Mouse (Mus musculus): ENCODE measurements at regions not wholly inside any gene's neighbourhood (a gene's known extent, or its start where the extent isn't known, plus 50 kb on each side); places are given as distances from the start of the nearest gene placed in this dataset.

DNA sequence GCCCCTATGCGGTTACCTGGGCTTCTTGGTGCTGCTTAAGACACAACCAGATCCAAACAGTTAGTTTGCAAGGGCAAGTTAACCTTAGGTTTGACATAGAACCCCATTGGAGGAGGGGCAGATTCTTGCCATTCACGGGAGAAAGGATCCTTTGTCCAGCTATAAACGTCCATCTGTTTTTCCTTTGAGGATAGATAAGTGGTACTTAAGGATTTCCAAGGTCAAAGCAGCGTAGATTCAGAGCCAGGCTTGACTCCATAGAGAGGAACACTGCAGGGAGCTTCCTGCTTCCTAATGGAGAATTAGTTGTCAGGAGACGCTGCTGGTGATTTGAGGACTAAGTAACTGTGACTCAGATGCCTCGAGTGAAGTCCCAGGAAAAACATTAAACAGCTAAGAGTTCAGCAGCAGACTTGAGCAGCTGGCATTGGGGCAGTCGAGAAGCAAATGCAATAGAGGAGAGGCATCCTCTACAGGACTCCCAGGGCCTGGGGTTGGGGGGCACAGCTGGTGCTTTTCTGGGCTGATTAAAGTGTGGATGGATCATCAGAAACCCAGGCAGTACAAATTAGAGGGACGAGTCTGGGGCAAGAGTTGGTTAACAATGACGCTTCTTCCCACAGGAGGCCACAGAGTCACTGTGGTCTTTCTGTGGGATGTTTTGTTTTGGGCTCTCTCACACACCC lies 322.8 kb downstream of the Med10 start:
- DNase-seq (ENCODE audit: low spot score in 2 of 2): no peak

DNA sequence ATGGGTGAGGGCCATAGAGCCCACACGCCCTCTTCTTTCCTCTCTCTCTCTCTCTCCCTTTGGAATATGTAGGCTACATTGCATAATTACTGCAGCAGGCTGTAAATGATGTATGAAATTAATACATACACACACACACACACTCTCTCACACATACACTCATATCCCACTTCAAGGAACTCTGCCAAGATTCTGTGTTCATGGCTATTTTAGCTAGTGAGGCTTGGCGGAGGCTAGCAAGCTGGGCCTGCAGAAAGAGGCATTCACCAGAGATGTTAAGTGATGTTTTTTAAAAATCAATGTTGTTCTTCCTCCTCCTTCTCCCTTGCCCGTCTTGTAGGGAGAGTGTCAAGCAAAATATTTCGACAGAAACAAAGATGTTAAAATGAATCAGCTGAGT lies 325.1 kb downstream of the Med10 start:
- peak in 1 of 2 experiments; percentile 30 for DNase-seq (ENCODE audit: low spot score in 2 of 2)

GRCm38 (mm10) chr13:70134544-70134943 lies 332.3 kb downstream of the Med10 start:
- DNase-seq (ENCODE audit: low spot score in 2 of 2): no peak

DNA sequence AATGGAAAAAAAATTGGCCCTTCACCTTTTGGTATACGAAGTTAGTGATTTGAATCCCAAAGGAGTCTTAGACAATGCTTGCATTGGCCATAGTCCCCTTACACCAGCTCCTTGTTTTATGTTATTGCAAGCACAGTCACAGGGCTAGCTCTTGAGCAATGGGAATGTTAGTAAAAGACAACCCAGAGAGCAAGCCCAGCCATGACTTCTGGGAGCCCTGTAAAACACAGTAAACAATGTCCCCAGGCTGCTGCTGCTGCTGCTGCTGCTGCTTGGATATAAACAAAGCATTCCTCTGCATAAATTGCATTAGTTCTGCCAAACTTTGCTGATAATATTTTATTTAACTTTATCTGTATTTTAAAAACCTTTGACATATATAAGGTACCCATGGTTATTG lies 334.0 kb downstream of the Med10 start:
- DNase-seq (ENCODE audit: low spot score in 2 of 2): no peak

DNA sequence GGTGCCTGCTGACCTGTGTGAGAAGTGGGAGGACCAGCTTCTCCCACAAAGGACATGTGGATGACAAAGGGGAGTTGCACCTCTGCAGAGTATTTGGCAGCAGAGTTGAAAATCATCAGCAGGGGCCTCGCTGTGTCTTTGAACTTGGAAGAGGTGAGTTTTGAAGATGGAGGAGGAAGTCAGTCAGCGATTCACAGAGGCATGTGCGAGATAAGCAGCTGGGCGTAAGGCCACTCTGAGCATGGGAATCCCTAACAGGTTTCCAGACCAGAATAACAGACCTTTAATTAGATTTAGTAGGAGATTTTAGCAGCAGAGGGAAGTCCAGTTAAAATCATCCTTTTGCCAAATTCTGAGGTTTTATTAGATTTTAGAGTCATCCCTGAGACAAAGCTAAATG lies 342.3 kb downstream of the Med10 start:
- no peak for DNase-seq (ENCODE audit: low spot score in 2 of 2)

DNA sequence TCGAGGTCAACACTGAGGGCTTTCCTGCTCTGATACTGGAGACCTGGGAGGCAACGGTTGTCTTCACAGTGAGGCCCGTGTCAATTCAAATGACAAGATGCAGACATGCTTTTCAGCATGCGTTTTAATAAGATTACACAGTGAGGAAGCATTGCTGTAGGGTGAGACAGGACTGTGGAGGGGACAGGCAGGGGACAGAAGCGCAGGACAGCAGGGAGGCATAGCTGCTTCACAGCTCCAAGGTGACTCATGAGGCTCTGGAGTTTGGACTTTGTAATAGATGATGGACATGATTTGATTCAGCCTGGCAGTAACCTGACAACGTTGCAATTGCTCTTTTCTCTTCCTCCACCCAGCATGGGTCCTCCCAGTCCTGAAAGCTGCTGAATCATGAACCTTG lies 343.3 kb downstream of the Med10 start:
- DNase-seq (ENCODE audit: low spot score in 2 of 2): no peak

DNA sequence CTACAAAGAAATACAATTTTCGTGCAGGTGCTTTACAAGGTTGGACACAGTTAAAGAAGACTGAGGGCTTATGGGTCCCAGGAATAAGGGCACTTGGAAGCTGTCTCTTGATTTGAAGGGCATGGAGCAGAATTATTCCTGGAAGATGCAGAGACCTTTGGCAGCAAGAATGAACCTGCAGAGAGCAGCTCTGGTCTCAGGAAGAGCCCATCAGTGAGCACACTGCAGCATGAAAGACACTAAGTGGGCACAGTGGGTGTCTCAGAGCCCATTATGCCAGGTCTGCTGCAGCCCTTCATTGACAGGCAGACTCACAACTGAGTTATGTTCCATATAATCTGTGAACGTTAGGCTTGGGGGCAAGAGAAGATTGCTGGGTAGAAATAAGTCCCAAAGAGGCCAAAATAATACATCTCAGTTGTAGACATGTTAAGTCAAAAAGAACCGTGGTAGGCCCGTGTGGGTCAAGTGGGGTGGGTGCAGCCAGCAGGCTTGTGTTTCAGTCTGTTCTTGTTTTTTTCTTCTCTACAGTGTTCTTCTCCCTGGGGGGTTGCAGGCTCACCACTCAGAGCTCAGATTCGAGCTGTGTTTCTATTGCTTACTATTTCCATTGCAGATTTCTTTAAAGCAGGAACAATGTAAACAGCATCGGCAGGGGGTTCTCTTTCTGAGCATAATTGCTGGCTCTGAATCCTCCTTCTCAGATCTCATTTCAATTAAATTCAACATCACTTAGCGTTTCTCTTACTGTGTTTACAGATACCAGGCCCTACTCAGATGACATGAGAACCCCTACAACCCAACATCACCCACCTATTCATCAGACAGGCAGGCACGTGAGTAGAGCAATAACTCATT lies 347.1 kb downstream of the Med10 start:
- no peak for DNase-seq (ENCODE audit: low spot score in 2 of 2)

DNA sequence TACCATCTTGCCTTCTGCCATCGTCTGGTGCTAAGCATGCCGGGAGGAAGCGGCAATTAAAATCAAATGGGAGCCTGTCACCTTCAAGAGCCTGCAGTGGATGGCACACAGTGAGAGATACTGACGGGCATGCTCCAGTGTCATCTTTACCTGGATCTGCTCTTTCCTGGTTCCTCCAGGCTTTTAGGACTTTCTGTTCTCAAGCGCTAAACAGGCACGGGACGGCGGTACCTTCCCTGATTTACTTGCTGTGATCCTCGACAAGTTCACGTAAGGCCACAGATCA lies 347.6 kb downstream of the Med10 start:
- no peak for DNase-seq (ENCODE audit: low spot score in 2 of 2)

DNA sequence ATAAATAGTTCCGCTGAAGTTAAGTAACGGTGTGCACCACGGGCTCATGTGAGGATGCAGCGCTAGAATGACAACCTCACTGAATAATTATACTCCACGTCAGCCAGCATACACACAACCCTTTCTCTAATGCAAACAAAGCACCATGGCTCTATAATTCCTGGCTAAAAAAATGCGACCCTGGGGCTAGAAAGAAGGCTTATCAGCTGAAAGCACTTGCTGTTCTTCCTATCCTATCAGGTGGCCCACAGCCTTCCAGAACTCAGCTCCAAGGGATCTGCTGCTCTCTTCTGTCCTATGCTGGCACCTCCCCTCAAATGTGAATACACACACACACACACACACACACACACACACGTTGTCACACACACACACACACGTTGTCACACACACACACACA lies 350.9 kb downstream of the Med10 start:
- no peak for DNase-seq (ENCODE audit: low spot score in 2 of 2)

- no peak for DNase-seq (ENCODE audit: low spot score in 2 of 2)
Observed at GRCm38 (mm10) chr13:70155596-70155995, 353.4 kb downstream of the Med10 start.

DNA sequence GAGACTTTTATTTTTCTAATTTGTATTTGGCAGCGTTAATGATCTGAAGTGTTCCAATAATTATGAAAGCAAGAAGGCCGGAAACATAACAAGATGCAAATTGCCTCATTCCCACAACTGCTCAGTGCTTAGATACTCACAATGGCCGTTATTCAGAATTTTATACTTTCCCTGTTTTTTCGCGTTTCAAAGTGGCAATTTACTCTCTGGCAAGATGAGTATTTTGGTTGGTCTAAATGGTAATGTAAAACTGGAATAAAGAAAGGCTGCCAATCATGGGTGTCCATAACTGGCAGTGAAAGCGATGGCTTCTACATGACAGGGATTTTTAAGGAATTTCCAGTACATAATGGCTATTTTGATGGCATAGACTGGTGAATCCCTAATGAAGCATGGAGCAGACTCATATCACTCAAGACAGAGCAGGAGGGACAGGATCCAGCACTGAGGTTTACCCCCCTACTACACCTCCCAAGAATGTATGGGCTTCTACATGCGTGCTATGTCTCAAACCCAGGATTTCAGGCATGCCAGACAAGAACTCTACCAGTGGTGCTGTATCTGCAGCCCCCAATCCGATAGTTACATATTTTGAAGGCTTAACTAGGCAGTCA lies 354.9 kb downstream of the Med10 start:
- DNase-seq (ENCODE audit: low spot score in 2 of 2): no peak

GRCm38 (mm10) chr13:70159065-70159464 lies 356.9 kb downstream of the Med10 start:
- DNase-seq (ENCODE audit: low spot score in 2 of 2): no peak

DNA sequence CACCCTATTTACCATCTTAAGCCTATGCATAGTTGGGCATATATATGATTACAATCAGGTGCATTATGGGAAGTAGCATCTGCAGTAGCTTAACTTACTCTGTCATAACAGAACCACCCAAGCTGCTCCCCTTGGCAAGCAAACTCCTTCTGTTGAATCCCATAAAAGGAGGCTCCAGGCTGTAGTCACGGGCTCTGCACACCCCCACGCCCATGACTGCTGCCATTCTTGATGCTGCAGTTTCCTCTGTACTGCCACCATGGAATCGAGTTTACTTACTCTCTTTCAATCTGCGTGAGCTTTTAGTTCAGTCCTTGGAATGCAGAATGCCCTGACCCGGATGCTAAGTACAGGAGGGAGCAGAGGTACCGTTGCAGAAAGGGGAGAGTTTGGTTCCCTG lies 357.4 kb downstream of the Med10 start:
- DNase-seq (ENCODE audit: low spot score in 2 of 2): peak in 1 of 2 experiments; percentile 70

DNA sequence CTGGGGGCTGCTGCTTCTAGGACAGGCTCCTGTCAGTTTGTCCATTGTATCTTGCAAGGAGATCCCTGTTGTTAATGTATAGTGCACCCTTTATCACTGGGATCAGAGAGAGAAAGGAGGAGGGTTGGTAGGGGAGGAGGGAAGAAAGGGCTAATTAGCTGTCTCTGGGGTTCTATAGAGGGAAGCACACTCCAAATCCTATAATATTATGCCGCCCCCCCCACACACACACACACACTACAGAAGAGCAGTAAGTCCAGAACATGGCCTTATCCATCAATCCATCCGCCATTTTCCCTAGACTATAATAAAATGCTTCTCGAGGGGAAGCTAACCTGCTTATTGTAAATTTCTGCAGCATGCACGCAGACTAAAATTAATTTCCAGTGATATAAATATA lies 359.9 kb downstream of the Med10 start:
- DNase-seq (ENCODE audit: low spot score in 2 of 2): no peak

DNA sequence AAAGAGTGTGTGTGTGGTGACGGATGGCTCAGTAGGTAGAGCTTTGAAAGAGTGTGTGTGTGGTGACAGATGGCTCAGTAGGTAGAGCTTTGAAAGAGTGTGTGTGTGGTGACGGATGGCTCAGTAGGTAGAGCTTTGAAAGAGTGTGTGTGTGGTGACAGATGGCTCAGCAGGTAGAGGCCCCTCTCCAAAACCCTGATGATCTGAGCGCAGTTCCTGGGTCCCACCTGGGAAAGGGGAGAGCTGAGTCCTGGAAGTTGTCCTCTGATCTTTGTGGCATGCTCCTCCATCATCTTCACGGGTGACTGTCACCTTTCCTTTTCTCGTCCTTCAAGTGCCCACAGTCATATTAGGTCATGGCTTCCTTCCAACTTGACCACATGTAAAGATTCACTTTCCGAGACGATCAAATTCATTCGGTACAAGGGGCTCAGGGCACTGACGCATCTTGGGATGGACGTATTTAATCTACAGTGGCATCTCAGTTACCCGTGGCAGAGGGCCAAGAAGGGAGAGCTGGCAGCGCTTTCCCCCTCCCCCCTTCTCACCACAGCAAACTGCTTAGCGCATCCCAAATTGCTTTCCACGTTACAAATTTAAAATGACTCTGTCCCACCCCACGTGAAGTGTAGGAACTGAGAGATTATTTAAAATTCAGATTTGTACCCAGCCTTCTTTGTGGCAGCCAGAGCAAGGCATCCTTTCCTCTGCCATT lies 363.5 kb downstream of the Med10 start:
- no peak for DNase-seq (ENCODE audit: low spot score in 2 of 2)

- DNase-seq (ENCODE audit: low spot score in 2 of 2): no peak
Observed at GRCm38 (mm10) chr13:70167747-70168146, 365.6 kb downstream of the Med10 start.

DNA sequence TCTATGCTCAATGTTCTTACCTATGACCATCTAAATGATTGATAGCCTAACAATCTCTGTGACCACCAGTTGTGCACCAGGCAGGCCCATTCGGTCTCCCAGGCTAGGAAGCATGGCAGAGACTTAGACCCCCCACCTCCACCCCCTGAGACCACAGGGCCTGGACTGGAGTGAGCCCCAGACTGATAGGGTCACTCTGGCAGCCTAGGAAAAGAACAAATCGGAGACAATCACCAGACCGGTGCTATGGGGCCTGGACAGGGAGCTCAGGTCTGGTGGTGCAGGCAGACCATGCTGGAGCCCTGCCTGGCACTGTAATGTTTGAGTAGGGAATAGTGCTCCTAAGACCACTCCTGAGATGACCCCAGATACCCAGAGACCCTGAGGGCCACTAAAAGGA lies 366.7 kb downstream of the Med10 start:
- no peak for DNase-seq (ENCODE audit: low spot score in 2 of 2)

- no peak for DNase-seq (ENCODE audit: low spot score in 2 of 2)
Observed at GRCm38 (mm10) chr13:70177066-70177465, 374.9 kb downstream of the Med10 start.

DNA sequence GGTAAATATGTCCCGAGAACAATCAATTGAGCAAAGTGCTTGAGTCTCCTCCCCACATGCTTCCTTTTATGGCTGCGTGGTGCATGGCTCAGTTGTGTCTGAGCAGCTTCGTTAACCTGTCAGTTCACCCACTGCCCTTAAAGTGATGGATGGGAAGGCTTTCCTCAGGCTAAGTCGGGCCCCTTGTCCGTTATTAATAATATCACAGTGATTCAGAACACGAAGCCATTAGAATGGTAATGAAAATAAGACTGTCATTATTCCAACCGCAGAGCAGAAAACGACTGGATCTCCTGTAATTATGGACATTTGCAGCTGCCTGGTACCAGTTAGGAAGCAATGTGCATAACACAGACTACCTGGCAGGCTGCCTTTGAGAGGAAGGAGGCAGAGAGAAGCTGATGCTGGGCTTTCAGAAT lies 375.9 kb downstream of the Med10 start:
- DNase-seq (ENCODE audit: low spot score in 2 of 2): no peak

DNA sequence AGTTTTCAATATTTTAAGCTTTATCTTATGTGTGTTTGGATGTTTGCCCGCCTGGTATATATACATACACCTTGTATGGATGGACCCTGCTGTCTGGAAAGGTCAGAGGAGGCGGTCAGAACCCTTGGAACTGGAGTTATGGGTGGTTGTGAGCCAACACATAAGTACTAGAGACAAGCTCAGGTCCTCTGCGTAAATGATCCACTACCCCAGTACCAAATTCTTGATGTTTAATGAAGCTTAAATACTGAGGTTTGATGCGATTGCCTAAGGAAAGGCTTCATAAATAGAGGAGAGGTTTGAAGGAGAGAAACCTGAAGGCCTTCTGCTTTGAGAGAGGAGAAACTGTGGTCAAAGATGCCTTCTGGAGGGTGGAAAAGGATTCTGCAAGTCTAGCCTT lies 388.8 kb downstream of the Med10 start:
- no peak for DNase-seq (ENCODE audit: low spot score in 2 of 2)

DNA sequence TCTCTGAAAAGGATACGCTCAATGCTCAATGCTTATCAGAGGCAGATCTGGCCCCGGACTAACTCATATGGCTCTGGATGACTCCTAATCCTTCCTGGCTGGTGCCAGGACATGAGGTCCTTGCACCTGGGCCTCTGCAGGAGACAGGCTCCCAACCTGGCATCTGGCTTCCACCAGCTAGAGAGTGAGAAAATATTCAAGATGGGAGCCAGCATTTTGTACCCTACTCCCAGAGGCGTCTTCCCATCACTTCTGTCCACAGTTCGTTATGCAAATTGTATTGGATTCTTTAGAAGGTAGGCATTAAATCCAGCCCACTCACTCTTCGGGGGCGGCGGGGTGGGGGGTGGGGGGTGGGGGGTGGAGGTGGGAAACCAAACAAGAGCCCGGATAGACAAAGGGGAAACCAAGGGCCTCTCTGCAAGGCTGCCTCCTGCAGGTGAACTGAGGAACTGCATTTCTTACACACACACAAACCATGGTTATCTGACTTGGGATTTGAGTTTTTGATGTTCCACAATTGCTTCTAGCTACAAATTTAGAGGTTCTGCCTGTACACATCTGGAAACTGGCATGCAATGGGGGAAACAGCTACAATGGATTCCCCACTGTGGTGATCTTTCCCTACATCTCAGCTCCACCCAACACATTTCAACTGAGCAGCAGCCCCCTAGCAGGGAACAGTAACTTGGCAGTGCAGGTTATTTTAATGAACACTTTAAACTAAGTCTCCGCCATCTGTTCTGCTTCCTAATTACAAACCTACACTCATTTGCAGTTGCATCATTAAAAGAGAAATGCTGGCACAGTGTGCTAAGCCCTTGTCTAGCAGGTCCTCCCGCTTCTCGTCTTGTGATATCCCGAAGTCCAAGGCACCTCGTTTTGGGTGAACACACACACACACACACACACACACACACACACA lies 390.2 kb downstream of the Med10 start:
- peak in 1 of 2 experiments; percentile 27 for DNase-seq (ENCODE audit: low spot score in 2 of 2)
